Mouse (Mus musculus) kidney, adult 11 months (tissue): ENCODE measurements around the gene Slc39a8.

Experiments
- DNase-seq: peaks from one replicate; pipeline ENCODE4 v3.0.0; 2022

Slc39a8 gene

GRCm38 (mm10) chr3:135919305-135919704, 94.2 kb downstream of the Slc39a8 start:
- DNase-seq, result no peak

GRCm38 (mm10) chr3:135926729-135927128, 101.7 kb downstream of the Slc39a8 start:
- no peak for DNase-seq

GRCm38 (mm10) chr3:135928184-135928583, 103.1 kb downstream of the Slc39a8 start:
- no peak for DNase-seq

- no peak for DNase-seq
Measured at GRCm38 (mm10) chr3:135937455-135937854, 112.4 kb downstream of the Slc39a8 start.
